8 mouse cellular contexts compared by ENCODE assay signal in genomic region chr4:103120395-103120794, GRCm38 (mm10). TPM values are rescaled to one million over a fixed set of nuclear protein-coding genes. Genes with fewer than 3 reads are reported as not detected.
DNase-seq lines count a peak whose midpoint lies in the region; ATAC-seq and TF ChIP-seq lines count a peak whose summit lies in the region.

No protein-coding gene starts in this region.

- no peaks in the 10 kb centered on the region for H3K36me3 ChIP-seq in liver, adult 2 months (ENCODE audit: control insufficient read depth, insufficient read depth, low read length)
- H3K36me3 ChIP-seq in embryonic facial prominence, embryonic 14.5 days (ENCODE audit: control insufficient read depth, insufficient read depth, low read length), result peaks cover 9% of the 10 kb centered on the region; the same call in 1 of the 2 replicates
- no peaks in the 10 kb centered on the region; the same call in 1 of the 2 replicates for H3K36me3 ChIP-seq in limb, embryonic 11.5 days (ENCODE audit: control insufficient read depth, insufficient read depth, low read length)
- peaks cover 5% of the 10 kb centered on the region for H3K36me3 ChIP-seq in neural tube, embryonic 15.5 days

- H3K9ac ChIP-seq in liver, adult 2 months (ENCODE audit: low read depth, low read length), result no peak overlapping the region
- peak overlapping the region; percentile 97 for H3K9ac ChIP-seq in embryonic facial prominence, embryonic 14.5 days (ENCODE audit: low read depth, low read length)
- H3K9ac ChIP-seq in limb, embryonic 11.5 days (ENCODE audit: low read length), result no peak overlapping the region
- no peak overlapping the region for H3K9ac ChIP-seq in neural tube, embryonic 15.5 days (replicated peaks)

- H3K4me1 ChIP-seq in liver, adult 2 months (ENCODE audit: control insufficient read depth, insufficient read depth, low read length), result peaks cover 15% of the 10 kb centered on the region
- peaks cover 14% of the 10 kb centered on the region for H3K4me1 ChIP-seq in embryonic facial prominence, embryonic 14.5 days (ENCODE audit: control insufficient read depth, insufficient read depth, low read length)
- H3K4me1 ChIP-seq in limb, embryonic 11.5 days (ENCODE audit: control insufficient read depth, insufficient read depth, low read length), result peaks cover 7% of the 10 kb centered on the region; the same call in 1 of the 2 replicates
- peaks cover 27% of the 10 kb centered on the region for H3K4me1 ChIP-seq in neural tube, embryonic 15.5 days

- WGBS in liver, adult 2 months, result 4% methylated on average over 3 of the region's 3 CpGs
- 33% methylated on average over 3 of the region's 3 CpGs for WGBS in embryonic facial prominence, embryonic 14.5 days
- 58% methylated on average over 3 of the region's 3 CpGs for WGBS in limb, embryonic 11.5 days
- 35% methylated on average over 3 of the region's 3 CpGs for whole genome bisulfite sequencing in neural tube, embryonic 15.5 days

- no peaks in the 10 kb centered on the region for H3K27me3 ChIP-seq in liver, adult 2 months (ENCODE audit: control insufficient read depth, insufficient read depth, low read length)
- H3K27me3 ChIP-seq in embryonic facial prominence, embryonic 14.5 days (replicated peaks; ENCODE audit: control insufficient read depth, insufficient read depth, low read length), result no peaks in the 10 kb centered on the region
- no peaks in the 10 kb centered on the region for H3K27me3 ChIP-seq in limb, embryonic 11.5 days (ENCODE audit: control insufficient read depth, insufficient read depth, low read length)
- no peaks in the 10 kb centered on the region for H3K27me3 ChIP-seq in neural tube, embryonic 15.5 days (replicated peaks)

- peak overlapping the region; percentile 48; the same call in 1 of the 2 replicates for H3K4me3 ChIP-seq in liver, adult 2 months (ENCODE audit: insufficient read depth, low read depth, low read length)
- H3K4me3 ChIP-seq in embryonic facial prominence, embryonic 14.5 days (ENCODE audit: low read depth, low read length), result peak overlapping the region; percentile 98
- peak overlapping the region; percentile 58 for H3K4me3 ChIP-seq in limb, embryonic 11.5 days (ENCODE audit: low read depth, low read length)
- peak overlapping the region; percentile 87 for H3K4me3 ChIP-seq in neural tube, embryonic 15.5 days (replicated peaks)

- TF ChIP-seq POLR2A in liver, adult 2 months (IDR thresholded peaks at IDR 0.05; ENCODE audit: extremely low read depth, insufficient read depth, low read length), result no peak

- no peak overlapping the region for H3K27ac ChIP-seq in liver, adult 2 months (replicated peaks; ENCODE audit: insufficient read depth, low read depth, low read length)
- H3K27ac ChIP-seq in embryonic facial prominence, embryonic 14.5 days (replicated peaks; ENCODE audit: low read depth, low read length), result no peak overlapping the region
- H3K27ac ChIP-seq in limb, embryonic 11.5 days (replicated peaks; ENCODE audit: low read depth, low read length), result no peak overlapping the region
- no peak overlapping the region for H3K27ac ChIP-seq in neural tube, embryonic 15.5 days (replicated peaks)

- H3K9me3 ChIP-seq in embryonic facial prominence, embryonic 14.5 days (ENCODE audit: control insufficient read depth, low read length), result no peaks in the 10 kb centered on the region
- H3K9me3 ChIP-seq in limb, embryonic 11.5 days (ENCODE audit: control insufficient read depth, low read length), result no peaks in the 10 kb centered on the region
- no peaks in the 10 kb centered on the region for H3K9me3 ChIP-seq in neural tube, embryonic 15.5 days (replicated peaks)

- H3K79me2 ChIP-seq in liver, adult 2 months (ENCODE audit: control insufficient read depth, insufficient read depth, low read length), result peaks cover 9% of the 10 kb centered on the region

- TF ChIP-seq CTCF in liver, adult 2 months (IDR thresholded peaks at IDR 0.05; ENCODE audit: low read depth, low read length), result no peak

- H3K4me2 ChIP-seq in embryonic facial prominence, embryonic 14.5 days (ENCODE audit: low read depth, low read length), result peak overlapping the region; percentile 66
- peak overlapping the region; percentile 49 for H3K4me2 ChIP-seq in limb, embryonic 11.5 days (ENCODE audit: low read depth, severe bottlenecking)
- peak overlapping the region; percentile 89 for H3K4me2 ChIP-seq in neural tube, embryonic 15.5 days

- ATAC-seq in embryonic facial prominence, embryonic 14.5 days (ENCODE audit: low read depth), result no peak
- no peak for ATAC-seq in limb, embryonic 11.5 days (ENCODE audit: insufficient number of reproducible peaks, low FRiP score, low TSS enrichment, low read depth)
- ATAC-seq in neural tube, embryonic 15.5 days (ENCODE audit: low FRiP score), result no peak

- no peak for DNase-seq in liver, adult 2 months (ENCODE audit: extremely low read depth, low read depth, low spot score)
- DNase-seq in liver, result no peak
- DNase-seq in embryonic facial prominence, embryonic 14.5 days (ENCODE audit: low spot score), result no peak
- no peak for DNase-seq in limb, embryonic 11.5 days (ENCODE audit: low spot score)
- DNase-seq in cerebellum, postnatal 4 days (ENCODE audit: low spot score in 2 of 2), result no peak
- no peak for DNase-seq in ovary, postnatal 10 days (ENCODE audit: low spot score)
- no peak for DNase-seq in spleen, adult 12 weeks (ENCODE audit: low spot score)

RNA-seq across cellular contexts. Expression of gene Wdr78, which starts 6.0 kb away (rescaled TPM):
- 0.46 and 0.74 TPM in 2 replicates for total RNA-seq in liver, adult 2 months (2014; rRNA removed)
- polyA plus RNA-seq in liver, adult 2 months (2012; rRNA removed), result 0.10 and 0.22 TPM in 2 replicates
- polyA plus RNA-seq in embryonic facial prominence, embryonic 14.5 days (2014; fragmentation: Nextera tagmentation; extraction: Ambion mirVana), result 3.6 and 3.9 TPM in 2 replicates
- 4.0 and 4.7 TPM in 2 replicates for polyA plus RNA-seq in limb, embryonic 11.5 days (2014; fragmentation: Nextera tagmentation; extraction: Ambion mirVana)
- polyA plus RNA-seq in neural tube, embryonic 15.5 days (2015; fragmentation: Nextera tagmentation; extraction: Ambion mirVana), result 4.3 and 4.8 TPM in 2 replicates

RNA-seq across cellular contexts. Expression of gene Mier1, which starts 6.2 kb away (rescaled TPM):
- 25.4 TPM in 2 replicates for total RNA-seq in liver, adult 2 months (2014; rRNA removed)
- 4.3 and 7.3 TPM in 2 replicates for polyA plus RNA-seq in liver, adult 2 months (2012; rRNA removed)
- polyA plus RNA-seq in embryonic facial prominence, embryonic 14.5 days (2014; fragmentation: Nextera tagmentation; extraction: Ambion mirVana), result 34.0 and 36.1 TPM in 2 replicates
- 43.0 and 46.3 TPM in 2 replicates for polyA plus RNA-seq in limb, embryonic 11.5 days (2014; fragmentation: Nextera tagmentation; extraction: Ambion mirVana)
- 31.2 and 36.6 TPM in 2 replicates for polyA plus RNA-seq in neural tube, embryonic 15.5 days (2015; fragmentation: Nextera tagmentation; extraction: Ambion mirVana)

Comparison
In these comparisons a context has a peak if more than half of its experiments do, and no peak if none do; other contexts are left out.
1. H3K4me3 ChIP-seq: peak in every context shown above with its lines; median percentile 98 in embryonic facial prominence, embryonic 14.5 days; 87 in neural tube, embryonic 15.5 days; 58 in limb, embryonic 11.5 days; 48 in liver, adult 2 months.